Mouse (Mus musculus): Measurements from ENCODE around the gene Fcna. TPM values are rescaled to one million over a fixed set of nuclear protein-coding genes. Genes with fewer than 3 reads are reported as not detected.

The Fcna gene
- total RNA-seq, 2 experiments from 2014 or later: 5.3 to 12.3 TPM

GRCm38 (mm10) chr2:25616398-25616797 is 11.4 kb downstream of the Fcna start:
- no peak for DNase-seq (ENCODE audit: low spot score in 2 of 2)

- no peak for DNase-seq (ENCODE audit: low spot score in 2 of 2)
These were observed 19.2 kb downstream of the Fcna start for GRCm38 (mm10) chr2:25608671-25609070.

GRCm38 (mm10) chr2:25607761-25608622 is 19.8 kb downstream of the Fcna start, which contains the start of gene Rabl6:
Gene Rabl6, minus strand, starts transcription at chr2:25608521.
- DNase-seq (ENCODE audit: low spot score in 2 of 2): peak; percentile 89 to 91

- no peak for DNase-seq (ENCODE audit: low spot score in 2 of 2)
These were observed 25.3 kb downstream of the Fcna start for GRCm38 (mm10) chr2:25602526-25602925.

- no peak for DNase-seq (ENCODE audit: low spot score in 2 of 2)
These were observed 27.8 kb downstream of the Fcna start for GRCm38 (mm10) chr2:25600037-25600436.

GRCm38 (mm10) chr2:25598749-25599148 is 29.1 kb downstream of the Fcna start:
- DNase-seq (ENCODE audit: low spot score in 2 of 2): no peak

- no peak for DNase-seq (ENCODE audit: low spot score in 2 of 2)
These were observed 30.9 kb downstream of the Fcna start for GRCm38 (mm10) chr2:25596765-25597510.

- no peak for DNase-seq (ENCODE audit: low spot score in 2 of 2)
These were observed 36.0 kb downstream of the Fcna start for GRCm38 (mm10) chr2:25591863-25592262.

- DNase-seq (ENCODE audit: low spot score in 2 of 2): no peak
These were observed 39.5 kb downstream of the Fcna start for GRCm38 (mm10) chr2:25588227-25588907.

GRCm38 (mm10) chr2:25587290-25587689 is 40.5 kb downstream of the Fcna start:
- no peak for DNase-seq (ENCODE audit: low spot score in 2 of 2)

- no peak for DNase-seq (ENCODE audit: low spot score in 2 of 2)
These were observed 42.2 kb downstream of the Fcna start for GRCm38 (mm10) chr2:25585601-25586000.

GRCm38 (mm10) chr2:25584856-25585255 is 43.0 kb downstream of the Fcna start:
- DNase-seq (ENCODE audit: low spot score in 2 of 2): no peak

- DNase-seq (ENCODE audit: low spot score in 2 of 2): no peak
These were observed 43.7 kb downstream of the Fcna start for GRCm38 (mm10) chr2:25584152-25584551.

- no peak for DNase-seq (ENCODE audit: low spot score in 2 of 2)
These were observed 44.3 kb downstream of the Fcna start for GRCm38 (mm10) chr2:25583571-25583970.

- no peak for DNase-seq (ENCODE audit: low spot score in 2 of 2)
These were observed 44.7 kb downstream of the Fcna start for GRCm38 (mm10) chr2:25583120-25583481.

- DNase-seq (ENCODE audit: low spot score in 2 of 2): no peak
These were observed 45.2 kb downstream of the Fcna start for GRCm38 (mm10) chr2:25582466-25583119.

- DNase-seq (ENCODE audit: low spot score in 2 of 2): no peak
These were observed 45.9 kb downstream of the Fcna start for GRCm38 (mm10) chr2:25581901-25582301.

- DNase-seq (ENCODE audit: low spot score in 2 of 2): peak in 1 of 2 experiments; percentile 56
These were observed 46.5 kb downstream of the Fcna start, which contains the start of gene Ajm1 for GRCm38 (mm10) chr2:25581294-25581864. Gene Ajm1, minus strand, starts transcription at chr2:25581757.

- DNase-seq (ENCODE audit: low spot score in 2 of 2): no peak
These were observed 47.2 kb downstream of the Fcna start for GRCm38 (mm10) chr2:25580621-25581101.

- no peak for DNase-seq (ENCODE audit: low spot score in 2 of 2)
These were observed 47.9 kb downstream of the Fcna start for GRCm38 (mm10) chr2:25579737-25580460.

All from adrenal gland, adult 18-20 months (tissue).